Mouse (Mus musculus) thymus, adult 2 months (tissue): Measurements from ENCODE around the gene Enox1.

Experiments
- CTCF ChIP-seq: fragments of 200-500 bp; IDR thresholded peaks from 2 replicates; pipeline ENCODE4 v1.5.1; 2012; ENCODE audit warnings: mild to moderate bottlenecking, control low read depth, low read length, moderate library complexity, borderline replicate concordance; ENCODE audit not compliant: control insufficient read depth, poor library complexity, insufficient read depth; ENCODE audit errors: extremely low read depth
- POLR2A ChIP-seq: fragments of 200-500 bp; IDR thresholded peaks from 2 replicates; pipeline ENCODE4 v1.6.1; 2012; ENCODE audit warnings: mild to moderate bottlenecking, low read length, control low read depth, moderate library complexity; ENCODE audit not compliant: control insufficient read depth, poor library complexity, insufficient read depth; ENCODE audit errors: extremely low read depth

GRCm38 (mm10) chr14:77584426-77584825 is 427.9 kb downstream of the Enox1 start:
- TF ChIP-seq POLR2A (no peak), CTCF (no peak)
